Mouse (Mus musculus): Measurements from ENCODE around the gene Galnt2. TPM values are rescaled to one million over a fixed set of nuclear protein-coding genes. Genes with fewer than 3 reads are reported as not detected.

The Galnt2 gene
- polyA plus RNA-seq, 1 experiment from 2014 or later = 35.3 TPM

DNA sequence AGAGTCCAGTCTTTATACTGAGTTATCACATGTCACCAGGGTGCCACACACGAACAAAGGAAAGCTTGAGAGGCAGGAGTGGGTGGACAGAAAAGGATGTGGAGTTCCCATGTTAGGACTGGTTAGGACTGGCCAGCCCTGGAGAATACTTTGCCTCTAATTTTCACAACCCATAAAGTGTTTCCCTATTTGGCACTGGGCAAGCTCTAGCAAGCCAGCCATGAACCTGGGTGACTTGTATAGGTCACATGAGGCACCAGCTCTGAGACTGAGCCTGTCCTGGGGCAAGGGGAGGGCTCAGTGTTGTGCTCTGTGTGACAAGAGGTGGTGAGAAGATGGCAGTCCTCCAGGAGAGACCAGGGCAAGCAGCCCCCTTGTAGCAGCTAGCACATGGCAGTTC, 116.9 kb downstream of the Galnt2 start:
- H3K36me3 ChIP-seq = peaks cover 25% of the 10 kb centered on the region
- H3K27me3 ChIP-seq (ENCODE audit: low read depth, poor library complexity, severe bottlenecking) = no peaks in the 10 kb centered on the region
- H3K9me3 ChIP-seq (replicated peaks) = no peaks in the 10 kb centered on the region
- DNase-seq (ENCODE audit: low spot score) = no peak
- 0 out of 2 replicates have a peak overlapping the region, but pooled peaks have one; percentile 18 for H3K27ac ChIP-seq (replicated peaks)
- 69% methylated on average over 1 of the region's 1 CpGs for WGBS
- no peaks in the 10 kb centered on the region for H3K4me1 ChIP-seq
- no peak overlapping the region for H3K4me3 ChIP-seq

DNA sequence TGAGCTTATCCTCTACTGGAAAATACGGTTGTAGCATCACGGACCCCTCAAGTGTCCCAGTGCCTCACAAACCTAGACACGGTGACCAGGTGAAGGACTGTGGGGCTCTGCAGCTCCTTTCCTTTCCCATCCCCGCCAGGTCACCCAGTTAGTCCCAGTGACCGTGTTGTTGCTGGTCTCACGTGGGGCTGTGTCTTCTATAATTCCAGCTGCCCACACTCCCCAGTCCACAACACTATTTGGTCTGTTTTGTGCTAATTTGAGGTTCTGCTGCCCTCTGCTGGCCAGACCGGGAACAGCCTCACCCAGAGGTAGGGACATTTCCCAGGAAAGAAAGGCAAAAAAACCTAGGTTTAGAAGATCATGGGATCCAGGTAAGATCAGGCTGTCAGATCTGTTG, 118.5 kb downstream of the Galnt2 start:
- Histone ChIP-seq H3K4me3 (no peak overlapping the region), H3K27ac (replicated peaks) (no peak overlapping the region), H3K36me3 (peaks cover 10% of the 10 kb centered on the region), H3K9me3 (replicated peaks) (no peaks in the 10 kb centered on the region), H3K27me3 (ENCODE audit: low read depth, poor library complexity, severe bottlenecking) (no peaks in the 10 kb centered on the region), H3K4me1 (no peaks in the 10 kb centered on the region)
- DNase-seq (ENCODE audit: low spot score) = peak; percentile 82
- WGBS = 43% methylated on average over 7 of the region's 7 CpGs

DNA sequence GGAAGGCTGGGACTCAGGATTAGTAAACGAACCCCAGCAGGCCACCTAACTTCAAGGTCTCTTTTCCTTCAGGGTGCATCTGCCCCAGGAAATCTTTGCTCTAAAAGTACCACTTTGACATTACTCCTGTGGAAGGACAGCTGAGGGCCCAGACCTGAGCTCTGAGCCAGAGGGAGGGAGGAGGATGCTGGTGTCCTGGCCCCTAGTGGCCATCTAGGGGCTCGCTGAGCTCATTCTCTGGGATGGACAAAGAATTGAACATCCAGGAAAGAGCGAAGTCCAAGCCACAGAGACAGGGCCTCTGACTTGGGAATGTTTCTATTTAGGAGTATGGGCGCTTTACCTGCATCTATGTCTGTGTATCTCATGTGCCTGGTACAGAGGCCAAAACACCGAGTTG, 120.4 kb downstream of the Galnt2 start:
- H3K4me1 ChIP-seq = no peaks in the 10 kb centered on the region
- H3K27ac ChIP-seq (replicated peaks) = no peak overlapping the region
- DNase-seq (ENCODE audit: low spot score) = no peak
- no peak overlapping the region for H3K4me3 ChIP-seq
- no peaks in the 10 kb centered on the region for H3K9me3 ChIP-seq (replicated peaks)
- no peaks in the 10 kb centered on the region for H3K27me3 ChIP-seq (ENCODE audit: low read depth, poor library complexity, severe bottlenecking)
- H3K36me3 ChIP-seq = no peaks in the 10 kb centered on the region
- 72% methylated on average over 5 of the region's 5 CpGs for WGBS

DNA sequence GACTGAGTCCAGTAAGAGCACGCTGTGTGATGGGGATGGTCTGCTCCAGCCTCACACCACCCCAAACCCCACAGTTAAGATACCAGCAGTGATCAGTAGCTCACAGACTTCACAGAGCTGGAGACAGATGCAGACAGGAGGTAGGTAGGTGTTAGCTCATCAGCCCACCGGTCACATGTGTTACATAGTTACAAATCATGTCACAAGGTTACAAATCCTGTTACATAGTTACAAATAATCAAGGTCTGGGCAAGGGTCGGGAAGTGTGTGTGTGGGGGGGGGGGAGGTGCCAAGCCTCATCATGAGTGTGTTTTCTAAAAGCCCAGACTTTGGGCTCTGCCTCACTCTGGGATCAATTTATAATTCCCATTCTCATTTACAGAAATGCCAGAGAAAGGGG, 129.7 kb downstream of the Galnt2 start:
- no peak overlapping the region for H3K27ac ChIP-seq (replicated peaks)
- no peak for DNase-seq (ENCODE audit: low spot score)
- no peaks in the 10 kb centered on the region for H3K36me3 ChIP-seq
- 0 out of 2 replicates have a peak, but pooled peaks cover 3% of the 10 kb centered on the region for H3K9me3 ChIP-seq (replicated peaks)
- no peaks in the 10 kb centered on the region for H3K27me3 ChIP-seq (ENCODE audit: low read depth, poor library complexity, severe bottlenecking)
- no peak overlapping the region for H3K4me3 ChIP-seq
- no peaks in the 10 kb centered on the region for H3K4me1 ChIP-seq
- 81% methylated on average over 3 of the region's 3 CpGs for WGBS

DNA sequence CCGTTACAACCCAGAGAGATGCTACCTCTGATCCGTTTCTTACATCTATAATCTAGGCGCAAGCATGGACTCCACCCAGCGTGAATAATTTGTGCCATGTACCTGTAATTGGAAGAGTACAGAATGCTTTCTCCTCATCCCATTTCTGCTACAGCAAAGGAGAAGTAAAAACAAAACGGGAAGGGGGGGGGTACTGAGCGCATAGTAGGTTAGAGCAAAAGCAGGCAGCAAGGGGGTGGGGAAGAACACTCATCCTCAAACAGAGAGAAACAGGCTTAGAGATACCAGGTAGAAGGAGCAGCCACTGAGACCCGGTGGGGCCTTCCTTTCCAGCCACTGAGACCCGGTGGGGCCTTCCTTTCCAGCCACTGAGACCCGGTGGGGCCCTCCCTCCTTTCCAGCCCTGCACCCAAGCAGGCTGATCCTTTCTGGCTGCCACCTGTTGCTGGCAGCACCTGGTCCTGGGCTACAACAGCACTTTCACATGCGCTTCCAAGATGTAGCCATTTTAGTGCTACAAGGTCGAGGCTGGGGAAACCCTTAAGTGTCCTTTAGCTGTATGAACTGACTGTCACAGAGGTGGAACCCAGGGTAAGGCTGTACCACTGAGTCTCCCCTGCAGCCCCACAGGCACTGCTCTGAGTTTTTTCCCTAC, 130.7 kb downstream of the Galnt2 start:
- WGBS = 81% methylated on average over 11 of the region's 11 CpGs
- no peaks in the 10 kb centered on the region for H3K36me3 ChIP-seq
- no peak for DNase-seq (ENCODE audit: low spot score)
- H3K9me3 ChIP-seq (replicated peaks) = 0 out of 2 replicates have a peak, but pooled peaks cover 3% of the 10 kb centered on the region
- H3K27ac ChIP-seq (replicated peaks) = no peak overlapping the region
- H3K27me3 ChIP-seq (ENCODE audit: low read depth, poor library complexity, severe bottlenecking) = no peaks in the 10 kb centered on the region
- H3K4me1 ChIP-seq = no peaks in the 10 kb centered on the region
- H3K4me3 ChIP-seq = no peak overlapping the region

DNA sequence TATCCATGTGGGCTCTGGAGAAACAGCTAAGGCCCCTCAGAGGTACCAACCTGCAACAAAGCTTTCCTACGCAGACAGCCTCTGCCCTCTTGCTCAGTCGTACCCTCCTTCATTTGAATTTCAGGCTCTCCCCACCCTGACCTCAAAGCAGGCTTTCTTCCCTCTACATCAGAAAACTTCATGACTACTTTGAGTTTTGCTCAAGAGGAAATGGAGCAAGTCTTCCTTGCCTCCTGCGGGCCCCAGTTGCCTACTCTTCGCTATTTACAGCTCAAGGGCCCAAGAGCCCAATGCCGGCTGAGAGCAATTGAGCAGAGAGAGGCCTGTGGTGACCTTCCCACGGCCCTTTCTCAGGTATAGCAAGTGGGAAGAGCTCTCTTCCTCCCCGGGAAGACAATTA, 131.4 kb downstream of the Galnt2 start:
- Histone ChIP-seq H3K4me1 (no peaks in the 10 kb centered on the region), H3K9me3 (replicated peaks) (0 out of 2 replicates have a peak, but pooled peaks cover 3% of the 10 kb centered on the region), H3K36me3 (no peaks in the 10 kb centered on the region), H3K4me3 (no peak overlapping the region), H3K27ac (replicated peaks) (no peak overlapping the region), H3K27me3 (ENCODE audit: low read depth, poor library complexity, severe bottlenecking) (no peaks in the 10 kb centered on the region)
- WGBS = 86% methylated on average over 7 of the region's 7 CpGs
- no peak for DNase-seq (ENCODE audit: low spot score)

DNA sequence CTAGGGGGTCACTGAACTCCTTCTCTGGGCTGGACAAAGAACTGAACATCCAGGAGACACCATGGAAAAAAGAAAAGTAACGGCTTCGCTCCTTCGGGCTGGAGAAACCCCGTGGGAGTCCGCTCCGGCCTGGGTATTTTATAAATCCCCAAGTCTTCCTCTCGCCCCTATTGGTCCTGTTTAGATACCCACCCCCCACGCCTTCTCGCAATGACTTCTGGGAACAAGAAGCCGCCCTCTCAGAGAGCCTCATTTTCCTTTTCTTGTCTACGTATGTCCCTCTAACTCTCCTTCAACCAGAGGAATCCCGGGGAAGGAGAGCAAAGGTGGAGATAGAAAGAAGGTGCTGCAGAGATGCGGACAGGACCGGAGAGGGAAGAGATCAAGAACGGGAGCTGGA, 132.1 kb downstream of the Galnt2 start:
- Histone ChIP-seq H3K36me3 (no peaks in the 10 kb centered on the region), H3K4me1 (no peaks in the 10 kb centered on the region), H3K4me3 (no peak overlapping the region), H3K27me3 (ENCODE audit: low read depth, poor library complexity, severe bottlenecking) (no peaks in the 10 kb centered on the region), H3K27ac (replicated peaks) (no peak overlapping the region), H3K9me3 (replicated peaks) (0 out of 2 replicates have a peak, but pooled peaks cover 3% of the 10 kb centered on the region)
- DNase-seq (ENCODE audit: low spot score) = no peak
- 93% methylated on average over 15 of the region's 15 CpGs for WGBS

DNA sequence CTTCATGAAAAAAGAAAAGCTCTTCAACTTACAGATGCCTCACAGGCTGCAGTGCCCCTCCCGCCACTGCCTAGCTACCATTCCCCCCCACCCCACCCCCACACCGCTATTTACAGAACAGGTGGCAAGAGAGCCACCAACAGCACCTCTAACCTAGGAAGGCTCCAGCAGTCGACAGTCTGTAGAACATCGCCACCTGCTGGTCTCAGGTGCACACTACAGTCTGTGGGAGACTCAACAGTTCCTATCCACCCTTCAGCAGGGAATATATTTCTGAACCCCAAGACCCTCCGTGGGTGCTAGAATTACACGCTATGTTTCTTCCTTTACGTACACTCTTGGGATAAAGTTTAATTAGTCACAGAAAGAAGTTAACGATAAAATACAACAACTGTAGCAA, 137.0 kb downstream of the Galnt2 start:
- Histone ChIP-seq H3K27me3 (ENCODE audit: low read depth, poor library complexity, severe bottlenecking) (no peaks in the 10 kb centered on the region), H3K27ac (replicated peaks) (no peak overlapping the region), H3K4me3 (no peak overlapping the region), H3K4me1 (0 out of 2 replicates have a peak, but pooled peaks cover 4% of the 10 kb centered on the region), H3K36me3 (no peaks in the 10 kb centered on the region), H3K9me3 (replicated peaks) (no peaks in the 10 kb centered on the region)
- DNase-seq (ENCODE audit: low spot score) = peak; percentile 68
- 22% methylated on average over 8 of the region's 8 CpGs for WGBS

DNA sequence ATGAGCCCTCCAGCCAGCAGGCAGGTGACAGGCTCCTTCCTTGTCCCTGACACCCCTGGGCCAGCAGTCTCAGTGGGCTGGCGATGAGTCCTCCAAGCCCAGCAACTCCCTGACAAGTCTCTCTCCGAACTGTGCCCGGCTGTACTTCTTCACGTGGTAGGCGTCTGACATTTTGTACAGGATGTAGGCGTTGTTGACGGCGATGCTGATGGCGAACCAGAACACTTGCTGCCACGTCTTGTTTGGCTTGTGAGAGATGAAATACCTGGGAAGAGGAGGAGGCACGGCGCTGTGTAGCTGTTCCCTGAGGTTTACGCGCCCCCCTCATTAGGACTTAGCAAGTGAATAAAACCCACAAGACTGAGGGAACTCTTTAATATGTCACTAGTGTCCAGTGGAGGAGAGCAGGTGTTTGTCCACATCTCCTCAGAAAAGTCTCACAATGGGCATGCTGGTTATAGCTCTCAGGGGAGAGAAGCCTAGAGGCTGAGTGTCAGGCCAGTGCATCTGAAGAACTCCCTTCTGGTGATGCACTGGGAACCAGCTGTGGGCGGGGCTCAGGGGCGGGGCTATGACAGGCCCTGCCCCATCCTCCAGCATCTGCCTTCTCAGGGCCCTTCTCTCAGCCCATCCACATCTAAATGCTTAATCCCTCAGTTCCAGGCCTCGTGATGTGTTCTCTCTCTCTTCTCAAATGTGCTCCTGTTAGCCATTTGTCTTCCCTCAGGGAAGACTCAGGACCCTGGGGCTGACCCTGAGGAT, 139.4 kb downstream of the Galnt2 start:
- 80% methylated on average over 17 of the region's 17 CpGs for WGBS
- no peak overlapping the region for H3K4me3 ChIP-seq
- no peak for DNase-seq (ENCODE audit: low spot score)

DNA sequence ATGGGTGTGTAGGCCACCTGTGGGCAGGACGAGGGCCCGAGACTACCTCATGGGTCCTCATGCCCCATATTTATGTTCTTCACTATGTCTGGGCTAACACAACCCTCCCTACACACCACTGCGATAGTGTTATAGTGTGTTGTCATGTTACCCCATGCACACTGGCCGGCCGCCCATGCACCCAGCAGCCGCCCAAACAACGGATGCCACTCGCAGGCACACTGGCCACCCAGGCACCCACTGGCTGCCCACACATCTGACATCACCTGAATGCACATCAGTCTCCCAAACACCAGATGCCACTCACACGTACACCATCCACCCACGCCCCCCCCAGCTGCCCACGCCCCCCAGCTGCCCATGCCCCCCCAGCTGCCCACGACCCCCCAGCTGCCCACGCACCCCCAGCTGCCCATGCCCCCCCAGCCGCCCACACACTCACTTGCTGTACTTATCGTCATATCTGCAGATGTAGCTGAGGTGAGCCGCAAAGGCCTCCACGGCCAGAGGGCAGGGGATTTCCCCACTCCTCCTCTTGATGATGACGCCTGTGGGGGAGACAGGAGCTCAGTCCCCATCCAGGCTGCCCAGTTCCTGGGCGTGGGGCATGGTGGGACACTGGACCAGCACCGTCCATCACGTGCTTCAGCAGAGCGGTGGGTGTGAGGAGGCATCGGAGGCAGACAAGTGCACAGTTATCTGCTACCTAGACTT, 140.4 kb downstream of the Galnt2 start:
- Histone ChIP-seq H3K4me3 (no peak overlapping the region), H3K4me1 (0 out of 2 replicates have a peak, but pooled peaks cover 4% of the 10 kb centered on the region), H3K27ac (replicated peaks) (no peak overlapping the region), H3K9me3 (replicated peaks) (no peaks in the 10 kb centered on the region), H3K36me3 (no peaks in the 10 kb centered on the region), H3K27me3 (ENCODE audit: low read depth, poor library complexity, severe bottlenecking) (no peaks in the 10 kb centered on the region)
- WGBS = 91% methylated on average over 23 of the region's 23 CpGs
- DNase-seq (ENCODE audit: low spot score) = no peak

More for the DNA sequence above, 139.4 kb downstream of the Galnt2 start:
- Histone ChIP-seq H3K27ac (replicated peaks) (no peak overlapping the region), H3K36me3 (no peaks in the 10 kb centered on the region), H3K9me3 (replicated peaks) (no peaks in the 10 kb centered on the region), H3K27me3 (ENCODE audit: low read depth, poor library complexity, severe bottlenecking) (no peaks in the 10 kb centered on the region), H3K4me1 (0 out of 2 replicates have a peak, but pooled peaks cover 4% of the 10 kb centered on the region)

DNA sequence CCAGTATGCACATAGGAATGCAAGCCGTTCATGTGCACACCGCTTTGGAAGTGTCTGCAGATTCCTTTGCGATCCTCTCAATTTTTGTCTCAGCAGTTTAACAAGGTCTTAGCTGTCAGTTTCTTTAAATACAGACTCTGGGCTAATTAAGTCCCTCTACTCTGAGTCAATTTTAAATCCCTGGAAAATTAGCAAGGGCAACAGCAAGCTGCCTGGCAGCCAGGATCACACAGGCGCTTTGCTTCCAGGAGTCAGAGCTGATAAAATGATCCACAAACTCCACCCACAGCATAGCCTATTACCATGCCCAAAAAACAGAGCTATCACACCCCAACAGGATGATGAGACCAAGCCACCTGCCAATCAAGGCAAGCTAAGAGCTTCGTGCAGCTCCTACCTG, 142.6 kb downstream of the Galnt2 start:
- 93% methylated on average over 5 of the region's 5 CpGs for WGBS

DNA sequence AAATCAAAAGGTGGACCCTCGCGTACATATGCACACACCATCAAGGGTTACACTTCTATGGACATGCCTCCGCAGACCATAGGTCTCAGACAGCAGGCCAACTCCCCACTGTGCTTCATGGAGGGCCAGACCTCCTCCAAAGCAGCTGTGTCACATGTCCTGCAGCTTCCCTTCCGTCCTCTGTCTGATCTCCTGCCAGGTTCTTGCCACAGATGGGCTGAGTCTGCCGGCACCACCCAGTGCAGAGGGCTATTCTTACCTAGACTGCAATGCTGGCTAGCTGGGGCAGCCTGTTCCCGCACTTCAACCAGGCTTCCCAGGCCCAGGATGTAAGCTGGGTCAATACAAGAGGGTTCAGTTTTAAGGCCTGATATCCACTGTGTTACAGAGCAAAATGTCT, 144.0 kb downstream of the Galnt2 start:
- no peaks in the 10 kb centered on the region for H3K9me3 ChIP-seq (replicated peaks)
- 0 out of 2 replicates have a peak, but pooled peaks cover 4% of the 10 kb centered on the region for H3K4me1 ChIP-seq
- WGBS = 81% methylated on average over 6 of the region's 6 CpGs
- H3K36me3 ChIP-seq = no peaks in the 10 kb centered on the region
- H3K4me3 ChIP-seq = no peak overlapping the region
- H3K27me3 ChIP-seq (ENCODE audit: low read depth, poor library complexity, severe bottlenecking) = no peaks in the 10 kb centered on the region
- H3K27ac ChIP-seq (replicated peaks) = no peak overlapping the region
- no peak for DNase-seq (ENCODE audit: low spot score)

More for the DNA sequence above, 142.6 kb downstream of the Galnt2 start:
- no peaks in the 10 kb centered on the region for H3K27me3 ChIP-seq (ENCODE audit: low read depth, poor library complexity, severe bottlenecking)
- H3K4me1 ChIP-seq = 0 out of 2 replicates have a peak, but pooled peaks cover 4% of the 10 kb centered on the region
- H3K9me3 ChIP-seq (replicated peaks) = no peaks in the 10 kb centered on the region
- no peaks in the 10 kb centered on the region for H3K36me3 ChIP-seq
- H3K27ac ChIP-seq (replicated peaks) = no peak overlapping the region
- DNase-seq (ENCODE audit: low spot score) = no peak
- H3K4me3 ChIP-seq = no peak overlapping the region

All from midbrain, embryonic 10.5 days (tissue).